Mouse (Mus musculus): ENCODE measurements at regions not wholly inside any gene's neighbourhood (a gene's known extent, or its start where the extent isn't known, plus 50 kb on each side); places are given as distances from the start of the nearest gene placed in this dataset.

DNA sequence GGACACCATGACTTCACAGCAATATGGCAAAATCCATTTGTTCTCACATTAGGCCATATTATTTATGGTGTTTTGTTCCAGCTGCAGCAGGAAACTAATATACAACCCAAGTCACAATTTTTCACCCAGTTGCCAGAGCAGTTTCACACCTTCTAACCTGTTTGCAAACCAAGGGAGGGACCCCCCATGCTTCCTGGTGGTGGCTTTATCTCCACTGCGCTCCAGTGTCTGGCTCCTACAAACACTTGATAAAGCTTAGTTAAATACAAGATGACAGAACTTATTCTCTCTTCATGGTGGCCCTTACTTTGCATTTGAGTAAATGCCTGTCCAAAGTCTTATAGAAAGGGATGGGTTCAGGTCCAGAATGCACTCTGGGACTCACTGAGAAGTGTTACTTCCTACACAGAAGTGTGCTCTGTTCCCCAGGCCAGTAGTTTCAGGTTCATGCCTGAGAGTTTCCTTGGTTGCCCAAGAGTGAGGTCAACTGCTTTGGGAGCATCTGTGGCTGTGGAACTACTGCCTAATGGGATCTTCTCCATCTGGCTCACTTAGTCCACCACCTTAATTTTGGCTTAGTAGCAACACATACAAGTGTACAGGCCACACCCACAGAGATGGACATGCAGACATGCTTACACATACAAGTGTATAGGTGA, 186.9 kb downstream of the Rnf152 start:
- Histone ChIP-seq H3K9me3 (no peaks in the 10 kb centered on the region), H3K27me3 (no peaks in the 10 kb centered on the region), H3K27ac (replicated peaks) (no peak overlapping the region), H3K4me3 (no peak overlapping the region), H3K4me2 (replicated peaks) (no peak overlapping the region), H3K9ac (replicated peaks) (no peak overlapping the region), H3K4me1 (no peaks in the 10 kb centered on the region), H3K36me3 (no peaks in the 10 kb centered on the region)
- ATAC-seq (replicated peaks), result no peak
- 83% methylated on average over 1 of the region's 1 CpGs for WGBS

- no peak for ATAC-seq (replicated peaks)
- H3K4me2 ChIP-seq (replicated peaks), result no peak overlapping the region
- H3K9me3 ChIP-seq, result no peaks in the 10 kb centered on the region
- no peak overlapping the region for H3K4me3 ChIP-seq
- H3K27me3 ChIP-seq, result no peaks in the 10 kb centered on the region
- H3K4me1 ChIP-seq, result no peaks in the 10 kb centered on the region
- 80% methylated on average over 1 of the region's 1 CpGs for WGBS
- no peaks in the 10 kb centered on the region for H3K36me3 ChIP-seq
- no peak overlapping the region for H3K9ac ChIP-seq (replicated peaks)
- H3K27ac ChIP-seq (replicated peaks), result no peak overlapping the region
These were observed 187.7 kb downstream of the Rnf152 start for GRCm38 (mm10) chr1:105168808-105169207.

DNA sequence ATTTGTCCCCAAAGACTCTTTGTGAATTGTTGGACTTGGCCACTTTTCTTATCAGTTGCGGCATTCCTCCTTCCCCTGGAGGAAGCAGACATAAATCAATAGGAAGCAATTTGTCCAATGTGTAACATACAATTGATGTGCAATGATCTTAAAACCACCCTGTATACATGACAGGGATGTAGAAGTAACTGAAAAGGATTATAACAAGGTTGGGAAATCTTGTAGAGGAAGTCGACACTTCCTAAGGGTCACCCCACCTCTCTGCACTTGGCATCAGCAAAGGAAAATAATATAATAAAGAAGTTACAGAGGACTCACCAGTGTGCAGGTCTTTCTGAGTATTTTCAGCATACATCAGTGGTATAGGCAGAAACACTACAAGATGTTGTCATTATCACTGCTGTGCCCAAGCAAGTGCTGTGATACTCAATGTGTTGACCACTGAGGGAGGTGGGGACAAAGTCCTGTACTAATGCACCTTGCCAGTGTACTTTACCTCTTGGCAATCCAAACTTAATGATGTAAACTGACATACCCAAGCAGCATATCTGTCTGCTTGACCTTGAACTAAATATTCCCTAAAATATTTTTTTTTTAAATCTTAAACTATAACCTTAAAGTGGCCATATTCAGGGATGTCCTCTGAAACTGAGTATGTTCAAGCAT, 198.9 kb downstream of the Rnf152 start:
- no peak for ATAC-seq (replicated peaks)
- H3K4me3 ChIP-seq, result no peak overlapping the region
- H3K36me3 ChIP-seq, result no peaks in the 10 kb centered on the region
- no peaks in the 10 kb centered on the region for H3K9me3 ChIP-seq
- H3K4me2 ChIP-seq (replicated peaks), result no peak overlapping the region
- 82% methylated on average over 2 of the region's 2 CpGs for WGBS
- no peaks in the 10 kb centered on the region for H3K27me3 ChIP-seq
- no peak overlapping the region for H3K27ac ChIP-seq (replicated peaks)
- H3K9ac ChIP-seq (replicated peaks), result no peak overlapping the region
- H3K4me1 ChIP-seq, result no peaks in the 10 kb centered on the region

DNA sequence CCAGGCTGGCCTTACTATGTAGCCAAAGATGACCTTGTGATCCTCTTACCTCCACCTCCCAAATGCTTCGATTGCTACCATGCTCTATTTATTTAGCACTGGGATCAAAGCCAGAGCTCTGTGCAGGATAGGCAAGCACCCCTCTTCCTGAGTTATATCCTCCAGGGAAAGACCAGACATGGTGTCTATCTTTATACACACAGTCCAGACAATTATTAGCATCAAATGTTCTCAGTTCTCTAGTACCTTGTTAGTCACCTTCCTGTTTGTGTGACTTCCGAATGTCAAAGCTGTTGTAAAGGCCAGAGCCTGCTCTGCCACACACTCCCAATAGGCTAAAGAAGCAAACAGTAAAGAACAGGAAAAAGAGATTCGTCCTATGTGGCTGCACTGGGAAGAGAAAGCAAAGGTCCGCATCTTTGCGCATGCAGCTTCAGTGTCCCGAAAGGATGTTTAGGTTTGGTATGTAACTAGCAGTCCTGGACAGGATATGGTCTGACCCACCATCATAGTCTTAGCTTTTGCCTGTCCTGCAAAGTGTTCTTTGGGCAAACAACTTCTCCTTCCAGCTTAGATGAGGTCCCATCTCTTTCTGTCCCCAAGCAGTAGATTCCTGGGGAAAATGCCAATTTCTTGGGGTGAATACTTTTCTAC, 204.2 kb downstream of the Rnf152 start:
- Histone ChIP-seq H3K9me3 (no peaks in the 10 kb centered on the region), H3K36me3 (no peaks in the 10 kb centered on the region), H3K4me3 (no peak overlapping the region), H3K27ac (replicated peaks) (no peak overlapping the region), H3K4me1 (no peaks in the 10 kb centered on the region), H3K9ac (replicated peaks) (no peak overlapping the region), H3K4me2 (replicated peaks) (no peak overlapping the region), H3K27me3 (no peaks in the 10 kb centered on the region)
- no peak for ATAC-seq (replicated peaks)
- WGBS, result 91% methylated on average over 6 of the region's 6 CpGs

- Histone ChIP-seq H3K4me1 (no peaks in the 10 kb centered on the region), H3K9me3 (no peaks in the 10 kb centered on the region), H3K9ac (replicated peaks) (no peak overlapping the region), H3K4me3 (no peak overlapping the region), H3K27me3 (no peaks in the 10 kb centered on the region), H3K27ac (replicated peaks) (no peak overlapping the region), H3K4me2 (replicated peaks) (no peak overlapping the region), H3K36me3 (no peaks in the 10 kb centered on the region)
- no peak for ATAC-seq (replicated peaks)
- 34% methylated on average over 1 of the region's 1 CpGs for WGBS
These were observed 205.1 kb downstream of the Rnf152 start for GRCm38 (mm10) chr1:105151466-105151846.

GRCm38 (mm10) chr1:105150624-105151465, 205.7 kb downstream of the Rnf152 start:
- 76% methylated on average over 12 of the region's 12 CpGs for WGBS
- no peaks in the 10 kb centered on the region for H3K36me3 ChIP-seq
- no peaks in the 10 kb centered on the region for H3K27me3 ChIP-seq
- no peak overlapping the region for H3K27ac ChIP-seq (replicated peaks)
- H3K4me3 ChIP-seq, result no peak overlapping the region
- no peak overlapping the region for H3K4me2 ChIP-seq (replicated peaks)
- H3K9ac ChIP-seq (replicated peaks), result no peak overlapping the region
- ATAC-seq (replicated peaks), result no peak
- no peaks in the 10 kb centered on the region for H3K4me1 ChIP-seq
- no peaks in the 10 kb centered on the region for H3K9me3 ChIP-seq

DNA sequence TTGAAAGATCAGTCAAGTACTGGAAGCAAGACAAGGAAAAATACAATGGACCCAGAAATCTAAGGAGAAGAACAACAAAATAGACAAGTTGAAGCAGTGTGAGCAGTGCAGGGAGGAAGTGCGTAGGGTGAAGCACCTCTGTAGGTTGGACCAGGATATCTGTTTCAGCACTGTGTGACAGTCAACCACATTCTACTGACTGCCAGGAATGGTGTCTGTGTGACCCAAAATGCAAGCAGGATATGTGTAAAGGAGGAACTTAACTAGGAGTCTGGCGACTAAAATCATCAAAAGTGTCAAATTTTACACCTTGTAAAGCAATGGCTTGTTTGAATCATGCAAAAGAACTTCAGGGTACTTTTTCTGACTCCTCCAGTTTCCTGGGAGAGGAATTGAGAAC, 207.7 kb downstream of the Rnf152 start:
- Histone ChIP-seq H3K9me3 (no peaks in the 10 kb centered on the region), H3K27me3 (no peaks in the 10 kb centered on the region), H3K9ac (replicated peaks) (no peak overlapping the region), H3K27ac (replicated peaks) (no peak overlapping the region), H3K4me1 (no peaks in the 10 kb centered on the region), H3K4me3 (no peak overlapping the region), H3K36me3 (no peaks in the 10 kb centered on the region), H3K4me2 (replicated peaks) (no peak overlapping the region)
- ATAC-seq (replicated peaks), result no peak
- 93% methylated on average over 2 of the region's 2 CpGs for WGBS

DNA sequence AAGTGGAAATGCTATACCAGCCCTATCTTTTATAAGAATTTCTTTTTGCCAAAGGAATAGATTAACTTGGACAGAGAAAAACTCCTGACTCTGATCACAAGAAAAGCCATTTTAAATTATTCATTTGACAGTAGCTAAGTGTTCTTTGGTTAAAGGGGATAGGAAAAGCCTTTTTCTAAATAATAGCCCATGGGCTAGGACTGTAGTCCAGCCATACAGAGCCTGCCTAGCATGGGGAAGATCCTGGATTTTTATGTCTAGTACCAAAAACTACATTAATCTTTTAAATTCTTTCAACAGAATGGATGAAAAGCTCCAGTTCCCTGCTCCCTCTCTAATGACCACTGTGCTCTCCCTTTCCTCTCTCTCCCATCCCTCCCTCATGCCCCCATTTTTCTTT, 208.5 kb downstream of the Rnf152 start:
- no peaks in the 10 kb centered on the region for H3K9me3 ChIP-seq
- H3K27ac ChIP-seq (replicated peaks), result no peak overlapping the region
- no peak overlapping the region for H3K4me2 ChIP-seq (replicated peaks)
- ATAC-seq (replicated peaks), result no peak
- H3K27me3 ChIP-seq, result no peaks in the 10 kb centered on the region
- H3K9ac ChIP-seq (replicated peaks), result no peak overlapping the region
- H3K36me3 ChIP-seq, result no peaks in the 10 kb centered on the region
- no peaks in the 10 kb centered on the region for H3K4me1 ChIP-seq
- no peak overlapping the region for H3K4me3 ChIP-seq

- Histone ChIP-seq H3K4me3 (no peak overlapping the region), H3K9me3 (no peaks in the 10 kb centered on the region), H3K9ac (replicated peaks) (no peak overlapping the region), H3K4me2 (replicated peaks) (no peak overlapping the region), H3K36me3 (no peaks in the 10 kb centered on the region), H3K27ac (replicated peaks) (no peak overlapping the region), H3K4me1 (no peaks in the 10 kb centered on the region), H3K27me3 (no peaks in the 10 kb centered on the region)
- 83% methylated on average over 4 of the region's 4 CpGs for WGBS
- no peak for ATAC-seq (replicated peaks)
These were observed 232.6 kb downstream of the Rnf152 start for GRCm38 (mm10) chr1:105123936-105124335.

DNA sequence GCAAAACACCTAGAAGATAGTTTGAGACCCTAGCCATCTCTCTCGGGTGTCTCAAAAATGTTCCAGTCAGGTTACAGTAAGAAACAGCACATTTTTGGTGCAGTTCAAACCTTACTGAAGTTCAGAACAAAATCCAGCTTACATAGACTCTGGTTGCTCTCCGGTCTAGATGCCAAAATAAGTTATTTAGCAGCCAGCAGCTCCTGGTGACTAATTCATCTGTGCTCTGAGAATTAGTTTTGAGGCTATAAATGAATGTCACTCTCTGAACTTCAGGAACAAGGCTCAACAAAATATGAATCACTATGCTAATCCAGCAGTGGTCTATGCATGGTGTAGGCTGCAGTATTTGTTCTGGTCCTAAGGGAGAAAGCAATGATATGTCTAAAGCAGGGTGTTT, 238.6 kb downstream of the Rnf152 start:
- Histone ChIP-seq H3K4me3 (no peak overlapping the region), H3K27ac (replicated peaks) (no peak overlapping the region), H3K27me3 (no peaks in the 10 kb centered on the region), H3K9ac (replicated peaks) (no peak overlapping the region), H3K4me1 (no peaks in the 10 kb centered on the region), H3K9me3 (no peaks in the 10 kb centered on the region), H3K4me2 (replicated peaks) (no peak overlapping the region), H3K36me3 (no peaks in the 10 kb centered on the region)
- 87% methylated on average over 2 of the region's 2 CpGs for WGBS
- ATAC-seq (replicated peaks), result no peak

- Histone ChIP-seq H3K36me3 (no peaks in the 10 kb centered on the region), H3K9ac (replicated peaks) (no peak overlapping the region), H3K4me2 (replicated peaks) (no peak overlapping the region), H3K27me3 (no peaks in the 10 kb centered on the region), H3K4me3 (no peak overlapping the region), H3K27ac (replicated peaks) (no peak overlapping the region), H3K4me1 (peaks cover under 1% of the 10 kb centered on the region; the same call in 1 of the 2 replicates), H3K9me3 (no peaks in the 10 kb centered on the region)
- 81% methylated on average over 3 of the region's 3 CpGs for WGBS
- ATAC-seq (replicated peaks), result no peak
These were observed 240.3 kb downstream of the Rnf152 start for GRCm38 (mm10) chr1:105116231-105116630.

GRCm38 (mm10) chr1:105115391-105115790, 241.1 kb downstream of the Rnf152 start:
- no peak overlapping the region for H3K9ac ChIP-seq (replicated peaks)
- H3K36me3 ChIP-seq, result no peaks in the 10 kb centered on the region
- H3K27ac ChIP-seq (replicated peaks), result no peak overlapping the region
- H3K9me3 ChIP-seq, result no peaks in the 10 kb centered on the region
- H3K4me1 ChIP-seq, result peaks cover 4% of the 10 kb centered on the region; the same call in 1 of the 2 replicates
- no peak for ATAC-seq (replicated peaks)
- H3K27me3 ChIP-seq, result no peaks in the 10 kb centered on the region
- 95% methylated on average over 6 of the region's 6 CpGs for WGBS
- no peak overlapping the region for H3K4me3 ChIP-seq
- no peak overlapping the region for H3K4me2 ChIP-seq (replicated peaks)

Data from forebrain, embryonic 15.5 days (tissue).